Mouse (Mus musculus) retina, postnatal 1 day (tissue): Measurements from ENCODE around the gene Tfe3.
"Not testable (repeated sequence)": the region's sequence is repeated elsewhere in the genome, so short reads cannot be mapped to it uniquely, and the experiment has no call there.

Source experiments
- DNase-seq: peaks from one replicate; pipeline ENCODE4 v3.0.0-alpha.2; 2012

The Tfe3 gene

GRCm38 (mm10) chrX:7762137-7762920 is at the start of gene Tfe3:
Tfe3 (plus strand) TSS chrX:7762560.
- peak; percentile 96 for DNase-seq

DNA sequence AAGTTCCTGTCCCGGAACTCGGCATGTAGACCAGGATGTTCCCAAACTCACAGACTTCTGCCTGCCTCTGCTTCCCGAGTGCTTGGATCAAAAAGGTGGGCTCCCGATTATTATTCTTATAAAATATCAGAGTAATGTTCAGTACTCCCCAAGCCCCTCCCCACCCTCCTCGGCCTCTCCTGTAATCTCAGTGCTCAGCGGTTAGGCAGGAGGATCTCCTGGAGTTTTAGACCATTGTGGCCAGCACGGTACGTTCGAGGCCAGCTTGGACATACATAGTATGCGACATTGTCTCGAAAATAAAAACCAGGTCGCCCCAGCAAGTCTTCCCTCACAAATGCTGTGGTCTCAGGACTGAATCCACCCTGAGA is 48.6 kb upstream of the Tfe3 start:
- not testable (repeated sequence) for DNase-seq

DNA sequence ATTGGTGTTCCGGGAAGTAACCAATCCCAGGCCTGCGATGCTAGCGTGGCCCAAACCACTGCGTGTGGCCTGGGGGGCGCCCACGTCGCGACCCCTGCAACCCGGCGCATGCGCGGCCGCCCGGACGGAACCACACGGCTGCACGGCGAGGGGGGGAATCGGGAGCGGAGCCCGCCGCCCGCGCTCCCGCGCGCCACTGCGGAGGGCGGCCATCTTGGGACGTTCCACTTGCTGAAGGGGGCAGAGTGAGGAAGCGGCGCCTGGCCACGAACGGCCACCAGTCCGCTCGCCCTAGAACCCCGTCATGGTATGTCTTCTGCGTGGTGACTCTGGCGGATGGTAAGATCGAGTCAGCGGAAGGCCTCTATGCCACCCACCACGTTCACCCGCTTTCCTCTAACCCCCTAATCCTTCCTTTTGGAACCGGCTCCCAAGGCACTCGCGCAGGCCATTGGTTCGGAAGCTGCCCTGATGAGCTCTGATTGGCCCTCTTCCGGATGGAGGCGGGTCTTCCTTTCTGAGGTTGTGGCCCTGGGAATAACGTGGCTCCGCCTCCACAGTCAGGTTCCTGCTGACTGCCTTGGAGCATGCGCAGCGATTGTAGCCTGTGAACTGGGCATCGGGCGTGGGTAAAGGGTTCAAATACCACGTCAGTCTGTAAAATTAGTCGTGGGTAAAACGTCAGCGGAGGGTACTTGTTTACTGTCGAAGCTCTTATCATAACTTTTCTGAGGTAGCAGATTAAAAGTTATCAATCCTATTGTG is 48.0 kb upstream of the Tfe3 start, which contains the start of gene Wdr45:
Gene Wdr45, plus strand, starts transcription at position 199 of the 765 bp plus-strand sequence.
- DNase-seq, result peak; percentile 98

GRCm38 (mm10) chrX:7716058-7716457 is 46.3 kb upstream of the Tfe3 start:
- not testable (repeated sequence) for DNase-seq

DNA sequence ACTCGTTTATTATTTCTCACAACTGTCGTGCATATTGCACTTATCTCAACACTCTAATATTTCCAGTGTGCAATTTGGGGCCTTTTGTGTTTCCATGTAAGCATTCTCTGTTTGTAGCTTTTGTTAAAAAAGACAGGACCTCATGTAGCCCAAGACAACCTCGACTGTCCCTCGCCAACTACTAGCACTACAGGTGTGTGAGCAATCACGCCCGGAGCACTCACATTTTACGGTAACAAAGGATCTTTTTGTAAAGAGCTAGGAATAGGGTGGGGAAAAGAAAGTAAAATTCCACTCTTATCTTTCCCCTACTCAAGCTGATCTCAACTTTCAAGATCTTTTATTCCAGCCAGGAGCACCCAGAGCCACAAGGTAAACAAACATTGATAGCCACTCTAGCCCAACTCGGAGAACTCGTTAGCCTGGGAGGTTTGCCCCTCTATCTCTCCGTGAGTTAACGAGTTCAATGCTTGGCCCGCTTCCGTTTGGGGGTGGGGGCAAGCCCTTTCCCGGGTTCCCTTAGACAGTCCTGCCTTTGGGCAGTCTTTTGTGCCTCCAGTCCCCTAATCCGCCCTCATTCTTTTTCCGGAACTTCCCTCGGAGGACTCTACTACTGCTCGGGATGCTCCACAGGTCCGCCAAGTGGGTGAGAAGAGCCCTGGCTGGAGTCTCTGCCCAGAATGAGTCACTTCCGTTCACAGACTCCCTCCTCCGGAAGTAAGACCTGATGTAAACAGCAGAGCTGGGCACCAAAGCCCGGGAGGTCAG is 40.7 kb upstream of the Tfe3 start, which contains the start of gene Gm45208:
Gene Gm45208, plus strand, starts transcription at position 732 of the 768 bp plus-strand sequence.
- DNase-seq, result peak; percentile 90

- no peak for DNase-seq
Observed at GRCm38 (mm10) chrX:7722282-7722611, 40.1 kb upstream of the Tfe3 start.

DNA sequence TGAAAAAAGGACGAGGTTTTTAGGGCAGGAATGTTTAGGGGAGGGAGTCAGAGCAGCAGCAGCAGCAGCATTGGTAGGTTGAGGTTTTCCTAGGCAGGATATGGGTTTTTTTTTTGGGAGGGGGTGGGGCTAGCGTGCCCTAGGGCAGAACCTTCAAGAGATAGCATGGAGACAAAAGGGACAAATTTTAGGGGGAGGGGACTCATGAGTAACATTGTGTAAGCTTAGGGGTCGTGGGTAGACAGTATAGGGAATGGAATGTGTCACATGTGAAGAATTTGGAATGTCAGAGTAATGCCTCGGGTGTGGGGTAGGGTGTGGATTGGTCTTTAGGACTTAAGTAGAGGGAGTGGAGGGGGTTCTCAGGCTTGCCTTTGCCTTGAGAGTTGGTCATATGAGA is 39.7 kb upstream of the Tfe3 start:
- DNase-seq, result no peak

GRCm38 (mm10) chrX:7724135-7724534 is 38.2 kb upstream of the Tfe3 start:
- DNase-seq, result no peak

GRCm38 (mm10) chrX:7725841-7726240 is 36.5 kb upstream of the Tfe3 start:
- no peak for DNase-seq

DNA sequence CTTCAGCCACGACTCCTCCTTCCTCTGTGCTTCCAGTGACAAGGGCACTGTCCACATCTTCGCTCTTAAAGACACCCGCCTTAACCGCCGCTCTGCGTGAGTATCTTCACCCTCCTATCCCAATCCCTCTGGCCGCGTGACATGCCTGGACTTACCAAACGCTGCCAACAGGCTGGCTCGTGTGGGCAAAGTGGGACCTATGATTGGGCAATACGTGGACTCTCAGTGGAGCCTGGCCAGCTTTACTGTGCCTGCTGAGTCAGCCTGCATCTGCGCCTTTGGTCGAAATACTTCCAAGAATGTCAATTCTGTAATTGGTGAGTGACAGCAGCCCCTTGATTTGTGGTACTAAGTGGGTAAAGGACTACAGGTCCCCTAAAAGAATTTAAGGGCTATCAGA is 35.2 kb upstream of the Tfe3 start:
- DNase-seq, result no peak

DNA sequence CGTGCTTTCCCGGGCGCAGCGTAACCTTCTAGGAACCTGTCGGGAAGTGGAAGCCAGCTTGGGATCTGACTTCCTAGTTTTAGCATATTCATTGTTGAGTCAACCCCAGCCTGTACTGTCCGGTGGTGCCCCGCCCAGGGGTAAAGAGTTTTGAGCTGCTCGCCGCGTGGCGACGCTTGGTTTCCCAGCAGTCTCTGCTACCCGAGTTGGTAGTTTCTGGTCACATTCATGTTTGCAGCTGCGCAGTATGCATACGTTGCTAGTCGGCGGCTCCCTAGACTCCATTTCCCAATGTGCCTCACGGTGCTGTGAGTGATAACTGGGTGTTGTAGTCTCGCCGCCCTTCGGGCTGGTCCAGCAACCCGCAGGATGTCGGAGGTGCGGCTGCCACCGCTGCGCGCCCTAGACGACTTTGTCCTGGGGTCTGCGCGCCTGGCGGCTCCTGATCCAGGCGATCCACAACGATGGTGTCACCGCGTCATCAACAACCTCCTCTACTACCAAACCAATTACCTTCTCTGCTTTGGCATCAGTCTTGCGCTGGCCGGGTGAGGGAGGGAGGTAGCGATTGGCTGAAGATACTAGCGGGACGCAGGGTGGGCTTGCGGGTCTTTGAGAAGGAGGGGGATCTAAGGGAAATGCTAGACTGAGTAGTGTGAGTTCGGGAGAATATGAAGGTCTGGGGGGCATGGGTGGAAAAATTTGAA is 34.0 kb upstream of the Tfe3 start, which contains the start of gene Praf2:
Gene Praf2, plus strand, starts transcription at position 225 of the 707 bp plus-strand sequence.
- peak; percentile 92 for DNase-seq

GRCm38 (mm10) chrX:7728922-7729265 is 33.5 kb upstream of the Tfe3 start:
- no peak for DNase-seq

GRCm38 (mm10) chrX:7733571-7734156 is 28.7 kb upstream of the Tfe3 start:
- DNase-seq, result peak; percentile 63

GRCm38 (mm10) chrX:7739336-7740081 is 22.9 kb upstream of the Tfe3 start:
- DNase-seq, result peak; percentile 9

DNA sequence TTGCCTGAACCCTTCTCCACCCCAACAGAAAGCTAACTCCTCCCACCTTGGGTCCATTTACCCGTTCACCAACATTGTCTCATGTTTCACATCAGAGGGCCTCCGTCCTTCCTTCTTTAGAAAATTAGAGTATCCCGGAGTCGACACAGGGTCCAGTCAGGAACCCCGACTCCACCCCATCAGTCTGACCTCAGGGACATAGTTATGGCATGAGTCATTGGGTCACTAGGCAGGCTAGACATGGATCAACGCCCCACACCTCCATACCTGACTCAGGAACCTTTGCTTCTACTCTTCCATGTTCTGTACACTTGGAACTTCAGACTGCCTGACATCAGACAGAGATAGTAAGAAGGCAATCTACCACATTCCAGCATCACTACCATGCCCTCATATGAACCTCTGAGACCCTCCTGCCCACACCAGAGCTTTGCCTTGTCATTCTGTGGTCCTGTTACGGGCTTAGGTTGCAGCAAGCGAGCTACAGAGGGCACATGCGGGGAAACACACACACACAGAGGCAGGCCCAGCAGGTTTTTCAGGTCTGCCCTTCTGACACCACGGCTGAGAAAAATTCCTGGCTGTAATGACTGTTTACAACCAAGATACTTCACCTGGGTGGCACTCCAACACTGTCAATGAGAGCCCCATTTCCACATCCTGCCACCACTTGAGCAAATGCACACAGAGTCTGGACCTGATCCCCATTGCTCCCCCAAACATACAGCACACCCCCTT is 22.1 kb upstream of the Tfe3 start:
- no peak for DNase-seq

GRCm38 (mm10) chrX:7741103-7741502 is 21.3 kb upstream of the Tfe3 start:
- DNase-seq, result no peak

- peak; percentile 24 for DNase-seq
Observed at GRCm38 (mm10) chrX:7743470-7743869, 18.9 kb upstream of the Tfe3 start.

DNA sequence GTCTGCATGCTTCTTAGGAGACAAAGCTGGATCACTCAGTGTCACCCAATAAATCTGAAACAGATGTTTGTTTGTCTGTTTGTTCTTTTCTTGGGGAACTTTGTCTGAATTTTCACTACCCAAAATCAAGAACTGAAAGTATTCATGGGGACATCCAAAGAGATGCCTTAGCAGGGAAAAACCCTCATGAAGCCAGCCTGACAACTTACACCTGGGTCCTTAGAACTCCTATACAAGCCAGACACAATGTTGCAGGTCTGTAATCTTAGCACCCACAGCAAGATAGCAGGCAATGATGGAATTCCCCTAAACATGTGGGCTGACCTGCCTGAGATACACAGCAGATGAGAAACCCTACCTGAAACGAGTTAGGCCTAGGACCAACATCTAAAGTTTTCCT is 17.4 kb upstream of the Tfe3 start:
- DNase-seq, result no peak

DNA sequence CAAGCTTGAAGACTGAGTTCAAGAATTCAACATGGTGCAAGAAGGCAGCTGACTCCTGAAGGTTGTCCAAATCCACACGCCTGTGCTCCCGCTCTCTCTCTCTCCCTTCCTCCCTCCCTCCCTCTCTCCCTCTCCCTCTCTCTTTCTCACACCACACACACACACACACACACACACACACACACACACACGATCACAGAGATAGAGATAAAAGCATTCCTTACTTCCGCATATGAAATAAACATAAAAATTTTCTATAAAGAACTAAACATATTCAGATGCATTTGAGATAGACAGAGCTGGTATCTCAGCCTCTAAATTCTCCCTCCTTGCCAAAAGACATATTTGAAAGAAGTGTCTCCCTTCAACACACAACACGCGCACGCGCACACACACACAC is 16.9 kb upstream of the Tfe3 start:
- no peak for DNase-seq

DNA sequence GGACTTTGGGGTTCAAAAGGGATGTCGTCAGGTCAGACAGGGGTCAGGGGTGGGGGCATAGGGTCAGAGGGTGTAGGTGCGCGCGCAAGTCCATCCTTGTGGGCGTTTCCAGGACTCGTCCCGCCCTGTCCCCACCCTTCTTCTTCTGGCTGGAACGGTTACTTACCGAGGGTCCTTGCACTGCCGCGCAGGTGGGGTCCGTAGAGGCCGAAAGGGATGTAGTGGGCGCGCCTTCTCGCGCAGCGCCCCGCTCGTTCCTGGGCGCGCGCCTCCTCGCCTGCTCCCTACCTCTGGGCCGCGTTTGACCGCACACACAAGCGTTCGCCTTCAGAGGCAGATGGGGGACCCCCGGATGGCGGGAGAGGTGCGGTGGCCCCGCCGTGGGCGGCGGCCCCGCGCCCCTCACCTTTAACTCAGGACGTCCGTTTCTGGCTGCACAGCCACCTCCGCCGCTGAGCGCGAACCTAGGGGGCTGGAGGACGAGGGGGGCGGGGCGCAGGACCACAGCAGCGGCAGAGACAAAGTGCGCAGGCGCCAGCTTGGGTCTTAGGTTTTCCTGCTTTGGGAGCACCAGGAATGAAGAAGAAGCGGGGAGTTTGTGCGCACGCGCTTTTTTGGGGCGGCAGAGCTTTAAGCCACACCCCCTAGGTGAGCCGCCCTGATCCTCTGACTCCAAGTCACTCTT is 11.8 kb upstream of the Tfe3 start, which contains the start of gene Ccdc120:
Gene Ccdc120, minus strand, starts transcription at position 474 of the 685 bp plus-strand sequence.
- DNase-seq, result peak; percentile 88
